Mouse (Mus musculus) bone marrow macrophage, adult 2 months (primary cell): ENCODE measurements at regions not wholly inside any gene's neighbourhood (a gene's known extent, or its start where the extent isn't known, plus 50 kb on each side); places are given as distances from the start of the nearest gene placed in this dataset.

Experiments used
- CTCF ChIP-seq: IDR thresholded peaks from 2 replicates; pipeline ENCODE4 v1.5.1; 2012; ENCODE audit warnings: low read depth, mild to moderate bottlenecking, low read length, moderate library complexity
- POLR2A ChIP-seq: IDR thresholded peaks from 2 replicates; pipeline ENCODE4 v1.6.1; 2012; ENCODE audit warnings: mild to moderate bottlenecking, low read depth, low read length, borderline replicate concordance

GRCm38 (mm10) chr14:102656235-102656634 lies 326.2 kb downstream of the Kctd12 start:
- no peak for TF ChIP-seq POLR2A
- TF ChIP-seq CTCF: no peak
